Comparison of ENCODE assay signal across 13 mouse cellular contexts in the genomic region with DNA sequence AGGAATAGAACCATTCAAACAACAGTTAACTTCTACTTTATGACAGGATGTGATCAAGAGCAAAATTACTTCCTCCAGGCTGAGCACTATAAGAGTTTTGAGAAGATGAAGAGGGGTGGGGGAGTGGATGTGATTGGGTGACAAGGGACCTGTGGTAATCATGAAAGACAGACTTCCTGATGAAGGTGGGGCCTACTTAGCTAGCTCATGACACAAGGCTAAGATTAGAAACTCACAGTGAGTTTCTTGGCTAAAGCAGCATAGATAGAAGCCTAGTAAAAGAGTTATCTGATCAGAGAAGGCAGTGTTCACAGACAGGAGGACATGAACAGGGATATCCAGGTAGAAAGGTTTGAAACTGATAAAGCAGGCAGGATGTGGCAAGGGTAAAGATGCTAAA. TPM values are rescaled to one million over a fixed set of nuclear protein-coding genes. Genes with fewer than 3 reads are reported as not detected.
DNase-seq lines count a peak whose midpoint lies in the region; ATAC-seq and TF ChIP-seq lines count a peak whose summit lies in the region.
"Had no signal": no experiment of that assay in that cellular context is flagged by ENCODE, and none has a peak within 500 bp of the region (broad histone marks: within the 10 kb centered on the region; RNA-seq: fewer than 3 reads in every experiment).

No protein-coding gene starts in this region.

- no peaks in the 10 kb centered on the region for H3K27me3 ChIP-seq in liver, embryonic 11.5 days (replicated peaks; ENCODE audit: control insufficient read depth, insufficient read depth, low read length)
- H3K27me3 ChIP-seq in forebrain, postnatal 0 days (ENCODE audit: insufficient read depth, low read length): no peaks in the 10 kb centered on the region
- H3K27me3 ChIP-seq: heart, embryonic 15.5 days had no signal

- peaks cover 11% of the 10 kb centered on the region for H3K4me1 ChIP-seq in liver, embryonic 11.5 days (replicated peaks; ENCODE audit: control insufficient read depth, insufficient read depth, low read length)
- H3K4me1 ChIP-seq in forebrain, postnatal 0 days (ENCODE audit: insufficient read depth): no peaks in the 10 kb centered on the region
- H3K4me1 ChIP-seq: heart, embryonic 15.5 days had no signal

- peaks cover 7% of the 10 kb centered on the region for H3K36me3 ChIP-seq in liver, embryonic 11.5 days (ENCODE audit: control insufficient read depth, insufficient read depth, low read length)
- peaks cover 66% of the 10 kb centered on the region for H3K36me3 ChIP-seq in forebrain, postnatal 0 days (ENCODE audit: insufficient read depth)

- ATAC-seq in liver, embryonic 11.5 days (replicated peaks; ENCODE audit: low FRiP score): peak; percentile 96
- ATAC-seq in neutrophil, adult 5-6 weeks (ENCODE audit: extremely low read depth, insufficient number of reproducible peaks, low FRiP score, poor library complexity, severe bottlenecking): peak; percentile 56
- no peak for ATAC-seq in cerebellum, adult (ENCODE audit: insufficient number of reproducible peaks, low FRiP score, low TSS enrichment)
- no peak for ATAC-seq in forebrain, postnatal 0 days

- H3K9ac ChIP-seq in liver, embryonic 11.5 days (ENCODE audit: low read depth, low read length): no peak overlapping the region
- H3K9ac ChIP-seq in forebrain, postnatal 0 days: no peak overlapping the region
- H3K9ac ChIP-seq: heart, embryonic 15.5 days had no signal

- H3K27ac ChIP-seq in liver, embryonic 11.5 days (ENCODE audit: low read depth, low read length): peak overlapping the region; percentile 73; the same call in 1 of the 2 replicates
- H3K27ac ChIP-seq in forebrain, postnatal 0 days (ENCODE audit: low read depth, low read length): no peak overlapping the region
- H3K27ac ChIP-seq: heart, embryonic 15.5 days had no signal

- no peak overlapping the region for H3K4me3 ChIP-seq in liver, embryonic 11.5 days (ENCODE audit: low read depth, low read length)
- no peak overlapping the region for H3K4me3 ChIP-seq in forebrain, postnatal 0 days (ENCODE audit: low read depth, low read length)
- H3K4me3 ChIP-seq: erythroblast, embryonic 14.5 days; heart, embryonic 15.5 days had no signal

- no peaks in the 10 kb centered on the region for H3K9me3 ChIP-seq in liver, embryonic 11.5 days (ENCODE audit: control insufficient read depth, low read length)
- no peaks in the 10 kb centered on the region for H3K9me3 ChIP-seq in forebrain, postnatal 0 days (ENCODE audit: low read length)
- H3K9me3 ChIP-seq: heart, embryonic 15.5 days had no signal

- peak overlapping the region; percentile 36 for H3K4me2 ChIP-seq in liver, embryonic 11.5 days
- no peak overlapping the region for H3K4me2 ChIP-seq in forebrain, postnatal 0 days (ENCODE audit: low read depth)
- H3K4me2 ChIP-seq: heart, embryonic 15.5 days; midbrain, embryonic 11.5 days had no signal

- intact Hi-C loops in left cerebral cortex, postnatal 4 days (cut with DNase I): no loop called here

- DNase-seq in CD8-positive naive resting alpha-beta T cell, adult 2 months (ENCODE audit: low read depth in 2 of 2, low spot score in 2 of 2): peak; percentile 51 to 60
- peak; percentile 30 for DNase-seq in c-Kit-positive CD71-negative TER-119-negative erythroid progenitor cells, embryonic 14.5 days (ENCODE audit: low read depth)
- DNase-seq in liver, embryonic 11.5 days (ENCODE audit: low spot score): no peak
- DNase-seq in left cerebral cortex, postnatal 4 days: no peak
- DNase-seq in forebrain, postnatal 0 days: no peak
- DNase-seq in kidney, postnatal 4 days: no peak
- DNase-seq: adrenal gland, adult 8-10 months; cerebellum, adult 9-11 months had no signal

- no peak for TF ChIP-seq CTCF in forebrain, postnatal 0 days (IDR thresholded peaks at IDR 0.05; ENCODE audit: low read depth)

RNA-seq across cellular contexts. Expression of a gene that starts 32.2 kb away (rescaled TPM):
- 28.8 and 33.5 TPM in 2 replicates for polyA plus RNA-seq in liver, embryonic 11.5 days (2014; fragmentation: Nextera tagmentation; extraction: Ambion mirVana)
- 83.4 and 139 TPM in 2 replicates for total RNA-seq in neutrophil, adult 5-6 weeks (2017)
- total RNA-seq in left cerebral cortex, postnatal 4 days (2021): 100 to 1,000 TPM; 134 to 140 TPM
- 112 and 136 TPM in 2 replicates for total RNA-seq in forebrain, postnatal 0 days (2014; rRNA removed)
- polyA plus RNA-seq in forebrain, postnatal 0 days (2015; fragmentation: Nextera tagmentation; extraction: Ambion mirVana): 154 and 183 TPM in 2 replicates

RNA-seq across cellular contexts. Expression of a gene that starts 32.4 kb away (rescaled TPM):
- 60.0 and 70.0 TPM in 2 replicates for polyA plus RNA-seq in liver, embryonic 11.5 days (2014; fragmentation: Nextera tagmentation; extraction: Ambion mirVana)
- 87.2 and 119 TPM in 2 replicates for total RNA-seq in neutrophil, adult 5-6 weeks (2017)
- total RNA-seq in left cerebral cortex, postnatal 4 days (2021): 10 to 100 TPM; 39.0 to 54.3 TPM
- 44.5 and 51.4 TPM in 2 replicates for total RNA-seq in forebrain, postnatal 0 days (2014; rRNA removed)
- polyA plus RNA-seq in forebrain, postnatal 0 days (2015; fragmentation: Nextera tagmentation; extraction: Ambion mirVana): 71.5 and 79.9 TPM in 2 replicates

RNA-seq across cellular contexts. Expression of a gene that starts 32.5 kb away (rescaled TPM):
- polyA plus RNA-seq in liver, embryonic 11.5 days (2014; fragmentation: Nextera tagmentation; extraction: Ambion mirVana): 38.0 and 39.7 TPM in 2 replicates
- total RNA-seq in neutrophil, adult 5-6 weeks (2017): 38.4 and 44.0 TPM in 2 replicates
- 10 to 100 TPM; 42.9 to 47.7 TPM for total RNA-seq in left cerebral cortex, postnatal 4 days (2021)
- total RNA-seq in forebrain, postnatal 0 days (2014; rRNA removed): 53.5 and 55.8 TPM in 2 replicates
- polyA plus RNA-seq in forebrain, postnatal 0 days (2015; fragmentation: Nextera tagmentation; extraction: Ambion mirVana): 26.2 and 32.0 TPM in 2 replicates

Comparison
In these comparisons a context has a peak if more than half of its experiments do, and no peak if none do; other contexts are left out.
1. DNase-seq: peak in CD8-positive naive resting alpha-beta T cell, adult 2 months (2 of 2) and c-Kit-positive CD71-negative TER-119-negative erythroid progenitor cells, embryonic 14.5 days (single experiment); none in liver, embryonic 11.5 days (single experiment), left cerebral cortex, postnatal 4 days (single experiment), forebrain, postnatal 0 days (single experiment) and kidney, postnatal 4 days (0 of 2).
2. ATAC-seq: peak in liver, embryonic 11.5 days (single experiment) and neutrophil, adult 5-6 weeks (single experiment); none in cerebellum, adult (single experiment) and forebrain, postnatal 0 days (single experiment).